Mouse (Mus musculus): ENCODE measurements around the gene Tanc2. TPM values are rescaled to one million over a fixed set of nuclear protein-coding genes. Genes with fewer than 3 reads are reported as not detected.

The Tanc2 gene
- polyA plus RNA-seq, 1 experiment = 8.0 TPM

DNA sequence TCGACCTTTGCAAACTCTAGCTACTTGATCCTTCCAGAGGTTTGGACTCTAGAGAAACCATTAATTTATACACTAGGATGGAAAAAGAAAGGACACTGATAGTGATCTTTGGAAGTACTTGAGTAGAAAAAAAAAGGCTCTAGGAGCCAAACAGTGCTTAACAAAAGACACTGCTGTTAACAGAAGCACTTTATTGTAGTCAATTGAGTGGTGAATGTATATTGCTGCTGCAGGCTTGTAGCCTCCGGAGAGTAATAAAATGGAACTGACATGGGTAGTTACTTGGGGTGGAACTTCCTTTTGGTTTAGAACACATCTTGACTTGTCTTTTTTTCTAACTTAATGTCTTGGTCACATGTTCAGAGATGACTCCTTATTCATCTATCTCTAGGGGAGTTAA lies 319.8 kb downstream of the Tanc2 start:
- Histone ChIP-seq H3K9ac (ENCODE audit: low read depth, poor library complexity, severe bottlenecking) (no peak overlapping the region), H3K36me3 (ENCODE audit: control insufficient read depth, insufficient read depth, low read length, poor library complexity, severe bottlenecking) (no peaks in the 10 kb centered on the region), H3K4me3 (ENCODE audit: low read depth, low read length) (no peak overlapping the region), H3K27me3 (ENCODE audit: control insufficient read depth, insufficient read depth, low read length, poor library complexity, severe bottlenecking) (no peaks in the 10 kb centered on the region), H3K27ac (ENCODE audit: insufficient read depth, low read length) (no peak overlapping the region), H3K9me3 (replicated peaks; ENCODE audit: control insufficient read depth, insufficient read depth, low read length, poor library complexity, severe bottlenecking) (no peaks in the 10 kb centered on the region), H3K4me1 (ENCODE audit: control insufficient read depth, insufficient read depth, low read length) (no peaks in the 10 kb centered on the region)
- no peak for TF ChIP-seq EP300 (IDR thresholded peaks at IDR 0.05; ENCODE audit: insufficient read depth, low read depth, low read length)

DNA sequence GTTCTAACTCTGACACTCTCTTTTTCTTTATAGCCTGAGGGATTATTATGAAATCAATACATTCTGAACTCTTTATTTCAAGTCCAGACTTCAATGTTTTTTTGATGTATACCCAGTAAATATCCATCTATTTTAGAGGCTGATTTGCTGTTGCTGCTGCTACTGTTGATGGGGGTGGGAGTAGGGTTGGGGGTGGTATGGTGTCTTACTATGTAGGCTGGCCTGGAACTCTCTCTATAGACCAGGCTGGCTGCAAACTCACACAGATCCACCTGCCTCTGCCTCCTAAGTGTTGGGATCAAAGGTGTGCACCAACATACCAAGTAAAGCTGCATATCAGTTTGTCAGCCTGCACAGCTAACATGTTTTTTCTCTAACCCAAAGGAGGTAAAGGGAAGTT lies 321.4 kb downstream of the Tanc2 start:
- Histone ChIP-seq H3K4me3 (ENCODE audit: low read depth, low read length) (no peak overlapping the region), H3K4me1 (ENCODE audit: control insufficient read depth, insufficient read depth, low read length) (no peaks in the 10 kb centered on the region), H3K27ac (ENCODE audit: insufficient read depth, low read length) (no peak overlapping the region), H3K9me3 (replicated peaks; ENCODE audit: control insufficient read depth, insufficient read depth, low read length, poor library complexity, severe bottlenecking) (no peaks in the 10 kb centered on the region), H3K27me3 (ENCODE audit: control insufficient read depth, insufficient read depth, low read length, poor library complexity, severe bottlenecking) (no peaks in the 10 kb centered on the region), H3K9ac (ENCODE audit: low read depth, poor library complexity, severe bottlenecking) (no peak overlapping the region), H3K36me3 (ENCODE audit: control insufficient read depth, insufficient read depth, low read length, poor library complexity, severe bottlenecking) (no peaks in the 10 kb centered on the region)
- TF ChIP-seq POLR2A (IDR thresholded peaks at IDR 0.05; ENCODE audit: insufficient read depth, low read length) (no peak), CTCF (IDR thresholded peaks at IDR 0.05; ENCODE audit: low read depth, low read length) (no peak), EP300 (IDR thresholded peaks at IDR 0.05; ENCODE audit: insufficient read depth, low read depth, low read length) (no peak)

DNA sequence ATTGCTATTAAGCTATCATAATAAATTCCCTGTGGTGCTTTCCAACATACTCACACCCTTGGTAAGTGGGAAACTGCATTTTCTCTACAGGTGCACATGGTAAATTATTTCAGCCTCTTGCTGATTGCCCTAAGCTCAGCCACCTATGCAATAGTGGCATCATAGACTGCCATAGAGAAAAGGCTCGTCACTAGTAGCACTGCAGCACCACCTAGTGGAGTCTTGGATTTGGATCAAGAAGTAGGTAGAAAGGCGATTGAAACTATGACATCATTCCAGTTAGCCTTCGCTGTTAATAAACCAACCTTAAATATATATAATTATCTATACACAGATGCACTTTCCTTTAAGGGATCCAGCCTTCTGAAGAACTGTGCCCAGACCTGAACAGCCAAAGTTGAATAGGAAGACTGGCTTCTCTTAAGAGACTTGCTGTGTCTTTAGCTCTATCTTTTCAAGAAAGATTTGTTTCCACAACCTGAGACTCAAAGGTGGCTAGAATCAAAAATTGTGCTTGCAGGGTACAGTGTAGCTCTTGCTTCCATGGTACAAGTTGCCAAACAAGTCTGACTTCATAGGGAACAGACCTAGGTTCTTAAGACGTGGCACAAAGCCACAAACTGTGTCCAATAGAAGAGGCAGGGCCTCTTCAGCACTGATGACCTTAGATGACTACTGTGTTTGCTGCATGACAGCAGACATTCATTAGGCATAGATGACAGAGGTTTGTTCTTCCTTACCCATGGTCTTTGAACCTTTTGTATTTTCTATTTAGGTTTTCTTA lies 322.0 kb downstream of the Tanc2 start:
- TF ChIP-seq EP300 (IDR thresholded peaks at IDR 0.05; ENCODE audit: insufficient read depth, low read depth, low read length) (no peak), POLR2A (IDR thresholded peaks at IDR 0.05; ENCODE audit: insufficient read depth, low read length) (no peak), CTCF (IDR thresholded peaks at IDR 0.05; ENCODE audit: low read depth, low read length) (no peak)
- no peaks in the 10 kb centered on the region for H3K36me3 ChIP-seq (ENCODE audit: control insufficient read depth, insufficient read depth, low read length, poor library complexity, severe bottlenecking)
- H3K9ac ChIP-seq (ENCODE audit: low read depth, poor library complexity, severe bottlenecking) = no peak overlapping the region
- H3K9me3 ChIP-seq (replicated peaks; ENCODE audit: control insufficient read depth, insufficient read depth, low read length, poor library complexity, severe bottlenecking) = no peaks in the 10 kb centered on the region
- no peaks in the 10 kb centered on the region for H3K4me1 ChIP-seq (ENCODE audit: control insufficient read depth, insufficient read depth, low read length)
- H3K27me3 ChIP-seq (ENCODE audit: control insufficient read depth, insufficient read depth, low read length, poor library complexity, severe bottlenecking) = no peaks in the 10 kb centered on the region
- H3K4me3 ChIP-seq (ENCODE audit: low read depth, low read length) = no peak overlapping the region
- H3K27ac ChIP-seq (ENCODE audit: insufficient read depth, low read length) = no peak overlapping the region

DNA sequence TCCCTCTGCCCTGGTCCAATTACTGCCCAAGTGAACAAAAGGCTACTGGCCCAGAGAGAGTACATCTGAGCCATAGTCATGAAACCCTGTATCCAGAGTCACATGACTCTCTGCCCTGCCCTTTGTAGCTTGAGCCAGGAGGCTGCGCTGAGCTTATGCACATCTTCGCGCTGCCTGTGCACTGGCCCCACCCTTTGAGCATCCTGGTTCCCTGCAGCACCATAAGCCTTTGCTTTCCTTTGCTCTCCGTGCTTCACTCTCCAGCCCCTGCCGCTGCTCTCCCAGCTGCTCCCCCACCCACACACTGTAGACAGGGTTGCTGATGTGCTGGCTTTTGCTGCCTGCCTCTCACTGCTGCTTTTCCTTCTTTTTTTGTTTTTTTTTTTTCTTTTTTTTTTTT lies 323.8 kb downstream of the Tanc2 start:
- Histone ChIP-seq H3K9ac (ENCODE audit: low read depth, poor library complexity, severe bottlenecking) (no peak overlapping the region), H3K9me3 (replicated peaks; ENCODE audit: control insufficient read depth, insufficient read depth, low read length, poor library complexity, severe bottlenecking) (no peaks in the 10 kb centered on the region), H3K36me3 (ENCODE audit: control insufficient read depth, insufficient read depth, low read length, poor library complexity, severe bottlenecking) (no peaks in the 10 kb centered on the region), H3K27ac (ENCODE audit: insufficient read depth, low read length) (no peak overlapping the region), H3K27me3 (ENCODE audit: control insufficient read depth, insufficient read depth, low read length, poor library complexity, severe bottlenecking) (no peaks in the 10 kb centered on the region), H3K4me1 (ENCODE audit: control insufficient read depth, insufficient read depth, low read length) (no peaks in the 10 kb centered on the region), H3K4me3 (ENCODE audit: low read depth, low read length) (no peak overlapping the region)
- TF ChIP-seq CTCF (IDR thresholded peaks at IDR 0.05; ENCODE audit: low read depth, low read length) (no peak), EP300 (IDR thresholded peaks at IDR 0.05; ENCODE audit: insufficient read depth, low read depth, low read length) (no peak), POLR2A (IDR thresholded peaks at IDR 0.05; ENCODE audit: insufficient read depth, low read length) (no peak)

DNA sequence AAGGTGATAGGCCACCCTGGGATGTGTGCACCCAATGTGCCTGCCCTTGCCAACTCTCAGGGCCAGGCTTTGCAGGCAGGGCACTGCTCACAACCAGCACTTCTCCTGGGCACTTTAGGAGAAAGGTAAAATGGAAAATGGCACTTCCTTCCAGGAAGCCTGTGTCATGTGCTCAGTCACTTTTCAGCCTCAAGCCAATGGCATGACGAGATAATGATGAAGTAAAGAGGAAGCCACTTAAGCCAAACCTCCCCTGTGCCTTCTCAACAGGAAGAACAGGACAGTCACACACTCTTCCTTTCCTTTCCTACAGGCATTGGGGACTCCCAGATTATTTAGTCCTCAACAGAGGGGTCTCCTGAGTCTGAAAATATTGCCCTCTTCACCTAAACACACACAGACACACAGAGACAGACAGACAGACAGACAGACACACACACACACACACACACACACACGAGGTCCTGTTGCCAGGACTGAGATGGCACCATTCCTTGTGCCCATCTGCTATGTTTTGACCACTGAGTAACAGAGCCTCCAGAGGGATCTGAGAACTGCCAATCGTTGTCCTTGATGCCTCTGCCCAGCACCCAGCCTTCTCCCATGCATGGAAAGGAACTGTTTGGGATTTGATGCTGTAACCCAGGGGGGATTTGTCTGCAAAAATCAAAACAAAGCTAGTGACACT lies 330.5 kb downstream of the Tanc2 start:
- H3K27ac ChIP-seq (ENCODE audit: insufficient read depth, low read length) = no peak overlapping the region
- peaks cover 2% of the 10 kb centered on the region for H3K4me1 ChIP-seq (ENCODE audit: control insufficient read depth, insufficient read depth, low read length)
- no peaks in the 10 kb centered on the region for H3K27me3 ChIP-seq (ENCODE audit: control insufficient read depth, insufficient read depth, low read length, poor library complexity, severe bottlenecking)
- no peak overlapping the region for H3K4me3 ChIP-seq (ENCODE audit: low read depth, low read length)
- H3K9ac ChIP-seq (ENCODE audit: low read depth, poor library complexity, severe bottlenecking) = no peak overlapping the region
- H3K36me3 ChIP-seq (ENCODE audit: control insufficient read depth, insufficient read depth, low read length, poor library complexity, severe bottlenecking) = no peaks in the 10 kb centered on the region
- no peaks in the 10 kb centered on the region for H3K9me3 ChIP-seq (replicated peaks; ENCODE audit: control insufficient read depth, insufficient read depth, low read length, poor library complexity, severe bottlenecking)
- no peak for TF ChIP-seq EP300 (IDR thresholded peaks at IDR 0.05; ENCODE audit: insufficient read depth, low read depth, low read length)

- TF ChIP-seq CTCF (IDR thresholded peaks at IDR 0.05; ENCODE audit: low read depth, low read length) (no peak), EP300 (IDR thresholded peaks at IDR 0.05; ENCODE audit: insufficient read depth, low read depth, low read length) (no peak), POLR2A (IDR thresholded peaks at IDR 0.05; ENCODE audit: insufficient read depth, low read length) (no peak)
- no peak overlapping the region for H3K9ac ChIP-seq (ENCODE audit: low read depth, poor library complexity, severe bottlenecking)
- H3K27ac ChIP-seq (ENCODE audit: insufficient read depth, low read length) = no peak overlapping the region
- H3K9me3 ChIP-seq (replicated peaks; ENCODE audit: control insufficient read depth, insufficient read depth, low read length, poor library complexity, severe bottlenecking) = no peaks in the 10 kb centered on the region
- no peaks in the 10 kb centered on the region for H3K27me3 ChIP-seq (ENCODE audit: control insufficient read depth, insufficient read depth, low read length, poor library complexity, severe bottlenecking)
- peaks cover 2% of the 10 kb centered on the region for H3K4me1 ChIP-seq (ENCODE audit: control insufficient read depth, insufficient read depth, low read length)
- no peaks in the 10 kb centered on the region for H3K36me3 ChIP-seq (ENCODE audit: control insufficient read depth, insufficient read depth, low read length, poor library complexity, severe bottlenecking)
- H3K4me3 ChIP-seq (ENCODE audit: low read depth, low read length) = no peak overlapping the region
These were observed 331.1 kb downstream of the Tanc2 start for GRCm38 (mm10) chr11:105920836-105921235.

Measured in ES-Bruce4 (cell line).